In the genomic region with DNA sequence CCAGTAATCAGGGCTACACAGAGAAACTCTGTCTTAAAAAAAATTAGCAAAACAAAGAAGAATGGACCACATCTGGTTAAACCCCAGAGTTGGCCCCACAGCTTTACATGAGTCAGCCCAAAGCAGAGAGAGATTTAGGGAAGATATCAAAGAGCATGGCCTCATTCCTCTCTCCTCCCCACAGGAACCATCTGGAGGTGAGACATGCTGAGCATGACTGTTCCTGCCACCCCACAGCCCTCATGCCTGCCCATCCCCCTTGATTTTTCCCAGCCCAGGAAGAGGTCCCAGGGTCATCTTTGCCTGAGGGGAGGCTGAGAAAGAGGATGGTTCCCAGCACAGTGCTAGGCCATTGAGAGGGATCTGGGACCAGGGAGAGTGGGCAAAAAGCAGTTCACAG, we compare ENCODE assay signal across 8 mouse cellular contexts. TPM values are rescaled to one million over a fixed set of nuclear protein-coding genes. Genes with fewer than 3 reads are reported as not detected.
DNase-seq lines count a peak whose midpoint lies in the region; ATAC-seq and TF ChIP-seq lines count a peak whose summit lies in the region.

No protein-coding gene starts in this region.

- H3K27me3 ChIP-seq in lung, embryonic 16.5 days (ENCODE audit: control insufficient read depth, insufficient read depth, low read depth, low read length): no peaks in the 10 kb centered on the region
- H3K27me3 ChIP-seq in hindbrain, embryonic 13.5 days: no peaks in the 10 kb centered on the region
- H3K27me3 ChIP-seq in myocyte (ENCODE audit: control insufficient read depth, insufficient read depth, insufficient read length): no peaks in the 10 kb centered on the region

- no peak for ATAC-seq in lung, embryonic 16.5 days (ENCODE audit: low read depth)
- no peak for ATAC-seq in hindbrain, embryonic 13.5 days (ENCODE audit: low FRiP score)

- no peaks in the 10 kb centered on the region for H3K79me2 ChIP-seq in myocyte (ENCODE audit: control insufficient read depth, insufficient read depth)

- peak overlapping the region; percentile 77 for H3K4me2 ChIP-seq in lung, embryonic 16.5 days (ENCODE audit: low read depth, low read length)
- H3K4me2 ChIP-seq in hindbrain, embryonic 13.5 days: peak overlapping the region; percentile 84
- peak overlapping the region; percentile 95 for H3K4me2 ChIP-seq in myocyte (ENCODE audit: low read depth)

- intact Hi-C loops in gastrocnemius, adult 2 months (cut with DNase I): no loop called here

- TF ChIP-seq CTCF in gastrocnemius, adult 2 months (IDR thresholded peaks at IDR 0.05): no peak
- no peak for TF ChIP-seq CTCF in lung, adult 2 months (IDR thresholded peaks at IDR 0.05; ENCODE audit: insufficient read depth, low read length)
- TF ChIP-seq CTCF in layer of hippocampus, adult 2 months (conservative IDR thresholded peaks at IDR 0.05): no peak

- H3K9me3 ChIP-seq in lung, embryonic 16.5 days (ENCODE audit: control insufficient read depth, low read length): no peaks in the 10 kb centered on the region
- no peaks in the 10 kb centered on the region for H3K9me3 ChIP-seq in hindbrain, embryonic 13.5 days

- peaks cover 15% of the 10 kb centered on the region for H3K36me3 ChIP-seq in lung, embryonic 16.5 days (ENCODE audit: control insufficient read depth, insufficient read depth, low read length)
- peaks cover 14% of the 10 kb centered on the region for H3K36me3 ChIP-seq in hindbrain, embryonic 13.5 days
- H3K36me3 ChIP-seq in myocyte (ENCODE audit: control insufficient read depth, insufficient read depth): peaks cover 6% of the 10 kb centered on the region

- peak overlapping the region; percentile 32 for H3ac ChIP-seq in myocyte (ENCODE audit: control insufficient read depth, insufficient read length)

- no peak for TF ChIP-seq POLR2A in lung, adult 2 months (IDR thresholded peaks at IDR 0.05; ENCODE audit: borderline replicate concordance, extremely low read depth, low read depth, low read length)
- TF ChIP-seq POLR2A in myocyte (IDR thresholded peaks at IDR 0.05; ENCODE audit: insufficient read length, low read depth): no peak

- peak overlapping the region; percentile 99 for H3K27ac ChIP-seq in gastrocnemius, adult 2 months
- no peak overlapping the region for H3K27ac ChIP-seq in lung, embryonic 16.5 days (ENCODE audit: low read length)
- 0 out of 2 replicates have a peak overlapping the region, but pooled peaks have one; percentile 96 for H3K27ac ChIP-seq in hindbrain, embryonic 13.5 days
- no peak overlapping the region; the same call in 1 of the 2 replicates for H3K27ac ChIP-seq in layer of hippocampus, adult 2 months

- H3K9ac ChIP-seq in lung, embryonic 16.5 days (ENCODE audit: low read length): peak overlapping the region; percentile 11; the same call in 1 of the 2 replicates
- no peak overlapping the region; the same call in 1 of the 2 replicates for H3K9ac ChIP-seq in hindbrain, embryonic 13.5 days

- no peak for DNase-seq in gastrocnemius, adult 2 months
- DNase-seq in gastrocnemius, postnatal 10 days: no peak
- DNase-seq in lung, adult 2 months: no peak
- DNase-seq in spleen, adult 18-20 months: no peak
- DNase-seq in layer of hippocampus, adult 2 months (ENCODE audit: low spot score in 2 of 2): no peak

- H3K4me3 ChIP-seq in gastrocnemius, adult 2 months: peak overlapping the region; percentile 87
- H3K4me3 ChIP-seq in lung, embryonic 16.5 days (ENCODE audit: low read length): no peak overlapping the region
- H3K4me3 ChIP-seq in lung, adult 2 months (replicated peaks; ENCODE audit: extremely low read depth, low read depth, low read length): no peak overlapping the region
- 0 out of 2 replicates have a peak overlapping the region, but pooled peaks have one; percentile 62 for H3K4me3 ChIP-seq in hindbrain, embryonic 13.5 days
- H3K4me3 ChIP-seq in myocyte: peak overlapping the region; percentile 82
- H3K4me3 ChIP-seq in layer of hippocampus, adult 2 months: no peak overlapping the region; the same call in 1 of the 2 replicates

- peaks cover 11% of the 10 kb centered on the region for H3K4me1 ChIP-seq in lung, embryonic 16.5 days (replicated peaks; ENCODE audit: control insufficient read depth, insufficient read depth, low read length)
- H3K4me1 ChIP-seq in lung, adult 2 months (ENCODE audit: control insufficient read depth, insufficient read depth, low read length): peaks cover 9% of the 10 kb centered on the region
- peaks cover 34% of the 10 kb centered on the region for H3K4me1 ChIP-seq in hindbrain, embryonic 13.5 days (replicated peaks)

TF ChIP-seq in myocyte, 11 proteins besides CTCF, POLR2A, EP300 and RAD21:
- TF ChIP-seq MYOD1 (IDR thresholded peaks at IDR 0.05; ENCODE audit: control insufficient read depth in 1 of 3, insufficient read length in 2 of 3, low read depth in 2 of 3) (no peak), POLR2AphosphoS2 (IDR thresholded peaks at IDR 0.05; ENCODE audit: insufficient read length, low read depth) (peak; percentile 22)

RNA-seq across cellular contexts. Expression of a gene that starts 1.7 kb away (rescaled TPM):
- 100 to 1,000 TPM in 1 of 2 experiments, 10 to 100 TPM in 1; 79.7 to 104 TPM for total RNA-seq in gastrocnemius, adult 2 months (2021)
- total RNA-seq in gastrocnemius, postnatal 10 days (2021): 100 to 1,000 TPM; 124 to 132 TPM
- 95.6 and 101 TPM in 2 replicates for polyA plus RNA-seq in lung, embryonic 16.5 days (2015; fragmentation: Nextera tagmentation; extraction: Ambion mirVana)
- polyA plus RNA-seq in lung, adult 2 months (2012; rRNA removed): 111 and 121 TPM in 2 replicates
- 109 and 112 TPM in 2 replicates for polyA plus RNA-seq in hindbrain, embryonic 13.5 days (2015; fragmentation: Nextera tagmentation; extraction: Ambion mirVana)
- 180 TPM for polyA plus RNA-seq in myocyte (2012; fragmentation: generic; extraction: Trizol)
- 100 to 1,000 TPM; 107 to 117 TPM for total RNA-seq in layer of hippocampus, adult 2 months (2021)

RNA-seq across cellular contexts. Expression of a gene that starts 2.7 kb away (rescaled TPM):
- 1 to 10 TPM; 6.0 to 8.4 TPM for total RNA-seq in gastrocnemius, adult 2 months (2021)
- 1 to 10 TPM; 7.4 to 8.1 TPM for total RNA-seq in gastrocnemius, postnatal 10 days (2021)
- polyA plus RNA-seq in lung, embryonic 16.5 days (2015; fragmentation: Nextera tagmentation; extraction: Ambion mirVana): 5.9 and 6.3 TPM in 2 replicates
- 16.9 and 21.1 TPM in 2 replicates for polyA plus RNA-seq in lung, adult 2 months (2012; rRNA removed)
- 4.6 and 6.2 TPM in 2 replicates for polyA plus RNA-seq in hindbrain, embryonic 13.5 days (2015; fragmentation: Nextera tagmentation; extraction: Ambion mirVana)
- 15.2 TPM for polyA plus RNA-seq in myocyte (2012; fragmentation: generic; extraction: Trizol)
- total RNA-seq in layer of hippocampus, adult 2 months (2021): 10 to 100 TPM; 15.4 to 15.9 TPM

RNA-seq across cellular contexts. Expression of a gene that starts 13.4 kb away (rescaled TPM):
- 10 to 100 TPM; 19.6 to 21.9 TPM for total RNA-seq in gastrocnemius, adult 2 months (2021)
- 10 to 100 TPM; 23.2 to 29.7 TPM for total RNA-seq in gastrocnemius, postnatal 10 days (2021)
- 36.2 and 39.9 TPM in 2 replicates for polyA plus RNA-seq in lung, embryonic 16.5 days (2015; fragmentation: Nextera tagmentation; extraction: Ambion mirVana)
- polyA plus RNA-seq in lung, adult 2 months (2012; rRNA removed): 133 and 205 TPM in 2 replicates
- polyA plus RNA-seq in hindbrain, embryonic 13.5 days (2015; fragmentation: Nextera tagmentation; extraction: Ambion mirVana): 20.2 and 21.3 TPM in 2 replicates
- 62.3 TPM for polyA plus RNA-seq in myocyte (2012; fragmentation: generic; extraction: Trizol)
- 10 to 100 TPM; 41.9 TPM for total RNA-seq in layer of hippocampus, adult 2 months (2021)

RNA-seq across cellular contexts. Expression of a gene that starts 27.2 kb away (rescaled TPM):
- 1 to 10 TPM; 6.4 to 9.3 TPM for total RNA-seq in gastrocnemius, adult 2 months (2021)
- total RNA-seq in gastrocnemius, postnatal 10 days (2021): 10 to 100 TPM; 11.7 to 18.1 TPM
- 37.3 and 40.7 TPM in 2 replicates for polyA plus RNA-seq in lung, embryonic 16.5 days (2015; fragmentation: Nextera tagmentation; extraction: Ambion mirVana)
- 155 and 170 TPM in 2 replicates for polyA plus RNA-seq in lung, adult 2 months (2012; rRNA removed)
- 6.2 and 7.1 TPM in 2 replicates for polyA plus RNA-seq in hindbrain, embryonic 13.5 days (2015; fragmentation: Nextera tagmentation; extraction: Ambion mirVana)
- polyA plus RNA-seq in myocyte (2012; fragmentation: generic; extraction: Trizol): 0.02 TPM
- 1 to 10 TPM; 3.3 to 4.3 TPM for total RNA-seq in layer of hippocampus, adult 2 months (2021)

RNA-seq across cellular contexts. Expression of a gene that starts 28.3 kb away (rescaled TPM):
- 10 to 100 TPM; 60.8 to 69.6 TPM for total RNA-seq in gastrocnemius, adult 2 months (2021)
- 10 to 100 TPM; 68.5 to 70.4 TPM for total RNA-seq in gastrocnemius, postnatal 10 days (2021)
- 96.9 and 108 TPM in 2 replicates for polyA plus RNA-seq in lung, embryonic 16.5 days (2015; fragmentation: Nextera tagmentation; extraction: Ambion mirVana)
- 120 and 145 TPM in 2 replicates for polyA plus RNA-seq in lung, adult 2 months (2012; rRNA removed)
- polyA plus RNA-seq in hindbrain, embryonic 13.5 days (2015; fragmentation: Nextera tagmentation; extraction: Ambion mirVana): 83.3 and 90.9 TPM in 2 replicates
- 108 TPM for polyA plus RNA-seq in myocyte (2012; fragmentation: generic; extraction: Trizol)
- 100 to 1,000 TPM in 1 of 2 experiments, 10 to 100 TPM in 1; 98.3 to 102 TPM for total RNA-seq in layer of hippocampus, adult 2 months (2021)

Comparison
In these comparisons a context has a peak if more than half of its experiments do, and no peak if none do; other contexts are left out.
1. H3K27ac ChIP-seq: peak in gastrocnemius, adult 2 months (single experiment) and hindbrain, embryonic 13.5 days (single experiment); none in lung, embryonic 16.5 days (single experiment) and layer of hippocampus, adult 2 months (single experiment).
2. H3K4me3 ChIP-seq: peak in gastrocnemius, adult 2 months (single experiment), hindbrain, embryonic 13.5 days (single experiment) and myocyte (single experiment); none in lung, embryonic 16.5 days (single experiment), lung, adult 2 months (single experiment) and layer of hippocampus, adult 2 months (single experiment).
3. Peak in every context shown above with its lines, with median percentiles within 50 percentile points of each other: H3K4me2 ChIP-seq.